Mouse (Mus musculus) testis, adult 2 months (tissue): ENCODE results near the gene Emp2.

Experiments
- CTCF ChIP-seq: fragments of 200-500 bp; IDR thresholded peaks from 2 replicates; pipeline ENCODE4 v1.5.1; 2012; ENCODE audit warnings: low read depth, mild to moderate bottlenecking, inconsistent platforms, low read length, moderate library complexity; ENCODE audit not compliant: control insufficient read depth, insufficient read depth, insufficient replicate concordance
- POLR2A ChIP-seq: fragments of 200-500 bp; IDR thresholded peaks from 2 replicates; pipeline ENCODE4 v1.6.1; 2012; ENCODE audit warnings: low read depth, mild to moderate bottlenecking, inconsistent platforms, low read length, moderate library complexity; ENCODE audit not compliant: control insufficient read depth

GRCm38 (mm10) chr16:10335953-10336352, 22.2 kb upstream of the Emp2 start:
- TF ChIP-seq CTCF (no peak), POLR2A (no peak)
